Mouse (Mus musculus) lung, postnatal 0 days (tissue): Measurements from ENCODE around the gene Dlgap4.

Experiments used
- CTCF ChIP-seq: IDR thresholded peaks from 2 replicates; pipeline ENCODE4 v1.5.1; 2016; ENCODE audit warnings: antibody characterized with exemption, mild to moderate bottlenecking
- EP300 ChIP-seq: IDR thresholded peaks from 2 replicates; pipeline ENCODE4 v1.6.1; 2016; ENCODE audit warnings: antibody characterized with exemption, mild to moderate bottlenecking, control low read depth

DNA sequence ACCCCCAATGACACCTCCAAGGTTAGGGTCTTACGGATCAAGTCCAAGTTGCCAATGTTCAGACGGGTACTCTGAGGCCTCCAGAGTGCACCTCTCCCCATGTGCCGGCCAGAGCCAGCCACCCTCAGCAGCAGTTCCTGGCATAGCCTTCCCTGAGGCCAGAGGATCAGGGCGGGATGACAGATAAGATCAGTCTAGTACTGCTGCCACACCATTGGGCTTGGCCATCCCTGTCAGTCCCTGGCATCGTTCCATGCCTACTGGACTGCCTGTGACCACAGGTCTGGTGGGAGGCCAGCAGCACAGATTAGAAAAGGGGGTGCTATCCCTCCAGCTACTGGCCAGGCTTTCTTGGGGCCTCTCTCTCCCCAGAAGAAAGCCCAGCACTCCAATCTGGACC lies 165.5 kb downstream of the Dlgap4 start:
- no peak for TF ChIP-seq CTCF
- no peak for TF ChIP-seq EP300
